Mouse (Mus musculus): ENCODE measurements around the gene Trip6.
A peak's percentile ranks its signal among the peaks of the same experiment; 100 is the strongest.
"Not testable (repeated sequence)": the region's sequence is repeated elsewhere in the genome, so short reads cannot be mapped to it uniquely, and the experiment has no call there.

The Trip6 gene

DNA sequence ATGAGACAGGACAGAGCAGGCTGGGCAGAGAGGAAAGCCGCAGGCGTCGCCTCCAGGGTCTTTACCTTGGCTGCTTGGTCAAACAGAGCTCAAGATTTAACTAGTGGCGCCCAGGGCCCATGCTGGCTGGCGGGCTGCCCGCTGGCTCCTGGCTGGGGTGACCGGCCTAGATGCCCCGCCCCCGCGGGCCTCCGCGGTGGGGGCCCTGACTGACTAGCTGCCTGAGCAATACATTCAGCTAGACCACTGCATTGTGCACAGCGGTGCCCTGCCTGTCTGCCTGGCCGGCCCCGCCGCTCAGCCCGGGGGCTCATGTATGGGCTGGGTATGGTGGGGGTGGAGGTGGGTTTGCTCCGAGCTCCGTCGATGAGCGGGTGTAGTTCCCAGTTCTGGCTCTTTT, 13.0 kb downstream of the Trip6 start:
- no peak for DNase-seq (ENCODE audit: low spot score in 2 of 2)

DNA sequence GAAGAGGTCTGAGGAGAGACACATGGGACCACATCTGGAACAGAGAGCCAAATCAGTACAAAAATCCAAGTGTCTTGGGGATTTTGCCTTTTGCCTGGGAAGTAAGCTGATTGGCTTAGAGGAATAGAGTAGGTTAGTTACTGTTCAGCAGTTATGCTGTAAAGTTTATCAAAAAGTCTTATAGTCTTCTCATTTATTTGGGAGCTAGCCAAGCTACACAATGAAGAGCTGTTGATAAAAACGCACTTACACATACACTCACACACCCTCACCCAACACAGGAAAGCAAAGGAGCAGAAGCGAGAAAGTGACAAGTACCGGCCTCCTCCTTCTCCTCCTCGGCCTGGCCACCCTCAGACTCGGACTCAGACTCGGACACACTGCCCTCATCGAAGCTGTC, 15.0 kb downstream of the Trip6 start:
- no peak for DNase-seq (ENCODE audit: low spot score in 2 of 2)

DNA sequence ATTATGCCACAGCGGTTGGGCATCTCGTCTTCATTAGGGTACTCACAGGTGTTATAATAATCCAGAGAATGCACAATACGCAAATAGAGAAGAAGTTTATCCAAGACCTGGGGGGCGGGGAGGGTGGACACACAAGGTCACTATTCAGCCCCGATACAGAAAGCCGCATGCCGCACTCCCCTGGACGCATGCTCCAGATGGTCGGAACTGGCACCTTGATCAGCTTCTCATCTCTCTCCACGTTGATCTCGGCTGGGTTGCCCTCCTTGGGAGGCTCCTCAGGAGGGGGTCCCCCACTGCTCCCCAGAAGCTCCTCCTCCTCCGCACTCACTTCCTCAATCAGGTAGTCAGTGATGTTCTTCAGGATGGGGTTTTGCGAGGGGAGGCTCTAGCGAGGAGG, 17.1 kb downstream of the Trip6 start:
- no peak for DNase-seq (ENCODE audit: low spot score in 2 of 2)

DNA sequence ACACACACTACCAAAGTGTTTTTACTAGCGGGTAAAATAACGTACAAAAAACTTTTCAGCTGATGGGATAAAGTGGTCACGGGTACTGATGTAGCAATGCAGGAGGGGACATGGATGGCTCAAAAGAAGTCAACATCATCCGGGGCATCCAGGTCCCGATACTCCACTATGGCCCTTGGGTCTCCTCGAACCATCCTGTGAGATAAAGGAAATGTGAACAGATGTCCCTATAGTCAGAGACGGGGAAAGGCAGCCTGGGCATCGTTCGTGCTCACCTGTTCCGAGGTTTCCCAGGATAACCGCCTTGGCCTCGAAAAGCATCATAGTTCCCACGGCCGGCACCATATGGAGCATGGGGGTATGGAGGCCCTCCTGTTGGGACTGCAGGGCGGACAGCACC, 18.5 kb downstream of the Trip6 start:
- DNase-seq (ENCODE audit: low spot score in 2 of 2), result no peak

DNA sequence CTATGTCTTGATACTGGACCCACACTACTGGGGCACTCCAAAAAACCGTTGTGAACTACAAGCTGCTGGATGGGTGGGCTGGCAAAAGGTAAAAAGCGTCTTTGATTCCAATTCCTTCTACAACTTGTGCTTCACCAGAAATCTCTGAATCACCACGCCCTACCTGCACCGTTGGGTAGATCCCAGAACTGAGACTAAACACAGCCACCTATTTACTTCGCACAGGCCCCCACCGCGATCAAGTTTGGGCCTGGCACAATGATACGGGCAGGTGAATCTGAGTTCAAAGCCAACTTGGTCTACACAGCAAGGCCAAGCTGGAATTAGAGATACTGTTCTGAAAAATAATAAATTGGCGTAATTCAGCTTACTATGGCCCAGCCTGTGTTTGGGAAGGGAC, 18.9 kb downstream of the Trip6 start:
- no peak for DNase-seq (ENCODE audit: low spot score in 2 of 2)

DNA sequence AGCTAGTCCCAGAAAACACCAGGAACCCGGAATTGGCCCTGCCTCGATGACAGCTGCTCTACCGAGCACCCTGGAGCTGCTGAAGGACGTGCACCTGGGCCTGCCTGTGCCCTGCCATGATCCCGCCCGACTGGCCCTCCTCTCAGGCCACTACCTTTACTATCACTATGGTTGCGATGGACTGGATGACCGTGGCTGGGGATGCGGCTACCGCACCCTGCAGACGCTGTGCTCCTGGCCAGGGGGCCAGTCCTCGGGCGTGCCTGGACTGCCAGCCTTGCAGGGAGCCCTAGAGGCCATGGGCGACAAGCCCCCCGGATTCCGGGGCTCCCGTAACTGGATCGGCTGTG, 19.5 kb downstream of the Trip6 start:
- no peak for DNase-seq (ENCODE audit: low spot score in 2 of 2)

DNA sequence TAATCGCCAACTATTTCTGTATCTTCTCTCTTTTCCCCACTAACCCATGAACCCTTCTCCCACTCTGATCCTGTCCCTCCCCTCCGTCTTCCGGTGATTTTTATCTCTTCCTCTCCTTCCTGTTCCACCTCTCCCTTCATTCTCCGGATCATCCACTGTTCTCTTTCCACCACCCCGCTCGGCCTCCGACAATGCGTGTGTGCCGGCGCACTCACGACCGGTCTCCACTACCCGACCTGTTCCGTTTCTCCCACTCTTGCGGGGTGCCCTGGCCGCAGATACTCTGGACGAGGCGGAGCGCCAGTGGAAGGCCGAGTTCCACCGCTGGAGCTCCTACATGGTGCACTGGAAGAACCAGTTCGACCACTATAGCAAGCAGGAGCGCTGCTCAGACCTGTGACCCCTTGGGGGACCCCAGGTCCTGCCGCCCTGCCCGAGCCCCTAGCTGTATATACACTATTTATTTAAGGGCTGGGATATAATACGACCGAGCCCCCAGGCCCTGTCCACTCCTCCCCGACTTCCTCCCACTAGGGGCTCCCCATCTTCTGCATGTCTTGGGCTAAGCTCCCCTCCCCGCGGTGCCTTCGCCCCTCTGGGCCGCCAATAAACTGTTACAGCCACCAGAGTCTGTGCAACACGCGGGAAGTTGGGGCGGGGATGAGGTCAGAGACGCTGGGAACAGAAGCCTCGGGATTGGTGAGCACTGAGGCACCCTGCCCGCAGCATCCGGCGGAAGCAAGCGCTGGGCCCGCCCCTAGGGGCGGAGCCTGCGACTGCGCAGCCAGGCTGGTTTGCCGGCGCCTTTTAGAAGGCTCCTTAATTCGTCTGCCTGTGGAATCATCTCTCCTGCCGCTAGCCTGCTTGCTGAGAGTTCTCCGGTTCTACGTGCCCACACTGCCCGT, 20.1 kb downstream of the Trip6 start, which contains the start of gene Ufsp1:
Gene Ufsp1, plus strand, starts transcription at position 791 of the 905 bp plus-strand sequence.
- peak; percentile 88 to 96 for DNase-seq (ENCODE audit: low spot score in 2 of 2)

DNA sequence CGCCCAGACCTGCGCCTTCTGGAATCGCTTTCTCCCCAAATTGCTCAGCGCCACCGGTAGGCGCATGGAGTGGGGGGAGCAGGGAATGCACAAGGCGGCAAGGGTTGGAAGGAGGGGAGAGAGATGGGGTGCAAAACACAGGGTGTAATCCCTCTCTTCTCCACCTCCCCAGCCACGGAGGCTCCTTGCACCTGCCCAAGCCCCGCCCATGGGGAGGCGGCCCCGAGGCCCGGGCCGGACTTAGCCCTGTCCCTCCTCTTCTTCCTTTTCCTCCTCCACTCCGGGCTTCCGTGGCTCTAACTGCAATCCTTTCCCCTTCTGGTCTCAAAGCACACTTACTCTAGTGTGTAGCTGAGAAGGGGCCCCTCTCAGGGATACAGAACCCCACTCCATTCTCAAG, 20.9 kb downstream of the Trip6 start:
- peak; percentile 84 to 88 for DNase-seq (ENCODE audit: low spot score in 2 of 2)

DNA sequence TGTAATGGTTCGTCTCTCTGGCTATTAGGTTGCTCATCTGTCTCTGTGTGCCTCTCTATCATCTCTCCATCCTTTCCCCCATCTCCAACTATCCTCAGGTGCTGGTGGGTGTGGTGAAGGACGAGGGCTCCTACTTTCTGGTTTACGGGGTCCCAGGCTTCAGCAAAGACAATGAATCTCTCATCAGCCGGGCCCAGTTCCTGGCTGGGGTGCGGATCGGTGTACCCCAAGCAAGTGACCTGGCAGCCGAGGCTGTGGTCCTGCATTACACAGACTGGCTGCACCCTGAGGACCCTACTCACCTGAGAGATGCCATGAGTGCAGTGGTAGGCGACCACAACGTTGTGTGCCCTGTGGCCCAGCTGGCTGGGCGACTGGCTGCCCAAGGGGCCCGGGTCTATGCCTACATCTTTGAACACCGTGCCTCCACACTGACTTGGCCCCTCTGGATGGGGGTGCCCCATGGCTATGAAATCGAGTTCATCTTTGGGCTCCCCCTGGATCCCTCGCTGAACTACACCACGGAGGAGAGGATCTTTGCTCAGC, 22.8 kb downstream of the Trip6 start:
- peak in 1 of 2 experiments; percentile 32 for DNase-seq (ENCODE audit: low spot score in 2 of 2)

DNA sequence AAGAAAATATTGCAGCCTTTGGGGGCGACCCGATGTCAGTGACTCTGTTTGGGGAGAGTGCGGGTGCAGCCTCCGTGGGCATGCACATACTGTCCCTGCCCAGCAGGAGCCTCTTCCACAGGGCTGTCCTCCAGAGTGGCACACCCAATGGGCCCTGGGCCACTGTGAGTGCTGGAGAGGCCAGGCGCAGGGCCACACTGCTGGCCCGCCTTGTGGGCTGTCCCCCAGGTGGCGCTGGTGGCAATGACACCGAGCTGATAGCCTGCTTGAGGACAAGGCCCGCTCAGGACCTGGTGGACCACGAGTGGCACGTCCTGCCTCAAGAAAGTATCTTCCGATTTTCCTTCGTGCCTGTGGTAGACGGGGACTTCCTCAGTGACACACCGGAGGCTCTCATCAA, 23.5 kb downstream of the Trip6 start:
- peak; percentile 94 to 95 for DNase-seq (ENCODE audit: low spot score in 2 of 2)

DNA sequence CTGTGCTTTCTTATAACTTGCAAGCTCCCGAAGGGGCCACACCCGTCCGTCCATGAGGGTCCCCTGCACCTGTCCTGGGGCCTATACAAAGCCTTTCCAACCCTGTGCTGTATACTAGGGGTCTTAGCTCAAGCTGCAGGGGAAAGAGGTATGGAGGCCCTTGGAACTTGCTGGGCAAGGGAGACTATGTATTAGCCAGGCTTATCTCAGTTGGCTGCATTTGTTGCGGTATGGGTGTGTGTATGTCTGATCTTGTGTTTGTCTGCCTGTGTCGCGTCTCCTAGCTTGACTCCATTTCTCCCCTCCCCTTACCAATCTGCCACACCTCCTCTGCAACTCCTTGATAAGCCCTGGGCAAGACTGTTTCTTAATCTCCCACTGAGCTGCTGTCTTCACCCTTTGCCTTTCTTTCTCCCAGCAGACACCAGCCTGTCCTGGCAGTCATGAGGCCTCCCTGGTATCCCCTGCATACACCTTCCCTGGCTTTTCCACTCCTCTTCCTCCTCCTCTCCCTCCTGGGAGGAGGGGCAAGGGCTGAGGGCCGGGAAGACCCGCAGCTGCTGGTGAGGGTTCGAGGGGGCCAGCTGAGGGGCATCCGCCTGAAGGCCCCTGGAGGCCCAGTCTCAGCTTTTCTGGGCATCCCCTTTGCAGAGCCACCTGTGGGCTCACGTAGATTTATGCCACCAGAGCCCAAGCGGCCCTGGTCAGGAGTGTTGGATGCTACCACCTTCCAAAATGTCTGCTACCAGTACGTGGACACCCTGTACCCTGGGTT, 24.4 kb downstream of the Trip6 start:
- peak; percentile 81 to 84 for DNase-seq (ENCODE audit: low spot score in 2 of 2)

DNA sequence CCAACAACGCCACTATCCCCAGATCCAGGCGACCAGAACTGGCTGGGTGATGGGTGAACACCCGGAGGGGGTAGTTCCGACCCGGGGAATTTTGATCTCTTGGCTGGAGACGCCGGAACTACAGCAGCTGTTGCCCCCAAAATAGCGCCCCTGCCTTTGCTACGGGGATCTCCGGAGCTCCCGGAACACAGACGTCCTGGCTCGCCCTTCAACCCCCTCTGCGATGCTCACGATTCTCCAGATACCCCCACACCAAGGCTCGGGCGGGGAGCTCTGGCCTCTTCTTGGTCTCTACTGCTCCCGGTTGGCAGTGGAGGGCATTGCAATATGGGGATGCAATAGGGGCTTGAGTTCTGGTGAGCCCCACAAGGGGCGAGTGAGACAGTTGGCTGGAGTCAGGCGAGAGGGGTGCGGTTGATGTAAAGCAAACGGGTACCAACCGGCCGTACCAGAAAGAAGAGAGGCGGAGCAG, 25.2 kb downstream of the Trip6 start:
- DNase-seq (ENCODE audit: low spot score in 2 of 2), result peak in 1 of 2 experiments; percentile 82

DNA sequence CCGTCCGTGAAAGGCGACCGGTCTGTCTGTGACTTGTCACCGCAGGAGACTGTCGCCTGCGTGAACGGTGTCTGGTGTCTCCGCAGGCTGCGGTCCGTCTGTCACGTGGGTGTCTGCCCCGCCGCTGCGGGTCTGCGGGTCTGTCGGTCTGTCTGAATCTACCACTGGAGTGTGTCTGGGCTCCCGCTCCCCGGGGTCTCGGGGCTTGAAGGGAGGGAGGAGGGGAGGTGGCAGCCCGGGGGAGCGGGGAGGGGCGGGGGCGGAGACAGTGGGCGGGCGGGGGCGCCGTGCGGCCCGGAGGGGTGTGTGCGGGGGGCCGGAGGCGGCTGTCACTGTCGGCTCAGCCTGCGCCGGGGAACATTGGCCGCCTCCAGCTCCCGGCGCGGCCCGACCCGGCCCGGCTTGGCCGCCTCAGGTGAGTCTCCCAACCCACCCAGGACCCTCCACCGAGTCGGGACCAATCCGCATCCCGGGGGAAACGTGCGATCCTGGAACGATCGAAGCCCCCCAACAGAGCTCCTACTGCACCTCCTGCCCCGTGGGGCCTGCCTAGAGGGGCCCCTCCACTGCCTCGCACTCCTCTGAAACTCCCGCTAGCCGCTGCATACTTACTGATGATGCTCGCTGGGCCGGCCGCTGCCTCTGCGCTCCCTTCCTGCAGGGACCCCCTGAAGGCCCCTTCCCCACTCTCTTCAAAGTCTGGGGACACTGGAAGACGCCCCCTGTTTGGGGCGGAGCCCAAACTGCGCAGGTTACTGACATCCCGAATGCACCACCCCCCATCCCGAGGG, 26.1 kb downstream of the Trip6 start:
- peak; percentile 67 to 77 for DNase-seq (ENCODE audit: low spot score in 2 of 2)

DNA sequence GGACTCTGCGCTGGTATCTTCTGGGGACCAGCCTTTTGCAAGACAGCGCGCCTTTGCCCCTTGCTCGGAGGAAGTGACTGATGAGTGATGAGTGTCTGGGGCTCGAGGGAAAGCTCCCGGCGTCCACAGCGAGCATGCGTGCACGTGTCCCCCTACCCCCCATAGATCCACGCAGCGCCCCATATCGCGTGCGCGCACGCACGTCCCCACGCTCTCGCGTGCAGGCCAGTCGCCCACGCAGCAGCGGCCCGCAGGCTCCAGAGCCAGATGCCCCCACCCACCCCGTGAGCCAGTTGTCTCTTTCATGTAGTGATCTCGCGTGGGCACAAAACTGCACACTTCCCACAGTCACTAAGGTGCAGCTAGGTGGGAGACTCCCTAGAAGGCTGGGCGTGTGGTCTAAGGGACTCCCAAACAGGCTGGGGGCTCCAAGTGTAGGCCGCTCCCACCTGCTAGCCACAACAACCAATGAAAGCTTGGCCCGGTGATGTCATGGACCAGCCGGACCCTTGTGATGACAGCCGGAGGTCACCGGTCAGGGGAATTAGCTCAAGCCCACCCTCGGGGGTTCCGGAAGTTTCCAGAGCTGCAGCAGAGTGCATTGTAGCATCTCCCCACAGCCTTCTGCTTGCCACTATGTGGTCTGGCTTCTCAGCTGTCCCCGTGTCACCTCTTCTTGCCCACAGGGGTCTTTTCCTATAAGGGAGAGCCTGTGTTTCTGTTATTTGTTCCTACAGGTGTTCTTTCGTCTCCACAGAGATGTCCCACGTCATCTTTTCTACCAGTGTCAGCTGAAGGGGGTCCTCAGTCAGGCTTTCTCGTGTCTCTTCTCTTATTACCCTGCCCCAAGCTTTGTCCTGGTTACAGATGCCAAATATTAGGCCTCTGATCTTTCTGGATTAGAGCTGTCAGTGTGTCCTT, 26.9 kb downstream of the Trip6 start, which contains the start of gene Ache:
Gene Ache, plus strand, starts transcription at position 488 of the 921 bp plus-strand sequence.
- peak; percentile 60 to 64 for DNase-seq (ENCODE audit: low spot score in 2 of 2)

DNA sequence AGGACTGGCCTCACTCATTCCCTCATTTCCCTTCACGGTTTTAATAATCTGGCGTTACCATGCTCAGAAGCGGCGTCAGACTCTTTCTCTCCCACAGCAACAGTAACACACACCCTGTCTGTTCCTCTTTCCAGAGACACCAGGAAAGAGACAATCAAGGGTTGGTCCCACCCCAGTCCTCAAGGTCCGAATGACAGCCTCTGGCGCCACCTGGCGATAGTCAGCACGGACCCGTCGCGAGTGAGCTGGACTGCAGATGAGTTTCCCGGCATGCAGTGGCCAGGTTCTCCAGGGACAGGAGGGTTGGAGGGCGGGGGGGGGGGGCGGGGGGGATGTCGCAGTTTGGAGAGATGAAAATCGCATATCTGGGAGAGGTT, 27.6 kb downstream of the Trip6 start:
- DNase-seq (ENCODE audit: low spot score in 2 of 2), result peak; percentile 93 to 95

DNA sequence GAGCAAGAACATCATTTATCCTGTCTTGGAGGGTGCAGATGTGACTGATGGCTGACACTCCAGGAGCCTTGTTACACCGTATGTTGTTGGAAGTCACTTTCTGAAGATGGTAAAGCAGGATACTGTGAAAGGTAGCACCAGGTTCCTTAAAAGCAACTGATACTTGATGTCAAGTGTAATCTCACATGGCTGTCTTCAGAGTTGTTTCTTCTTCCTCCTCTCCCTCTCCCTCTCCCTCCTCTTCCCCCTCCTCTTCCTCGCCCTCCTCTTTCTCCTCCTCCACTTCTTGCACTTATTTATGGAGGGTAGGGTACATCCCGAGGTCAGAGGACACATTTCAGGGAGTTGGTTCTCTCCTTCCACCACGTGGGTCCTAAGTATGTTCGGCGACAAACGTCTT, 28.2 kb downstream of the Trip6 start:
- peak in 1 of 2 experiments; percentile 6 for DNase-seq (ENCODE audit: low spot score in 2 of 2)

DNA sequence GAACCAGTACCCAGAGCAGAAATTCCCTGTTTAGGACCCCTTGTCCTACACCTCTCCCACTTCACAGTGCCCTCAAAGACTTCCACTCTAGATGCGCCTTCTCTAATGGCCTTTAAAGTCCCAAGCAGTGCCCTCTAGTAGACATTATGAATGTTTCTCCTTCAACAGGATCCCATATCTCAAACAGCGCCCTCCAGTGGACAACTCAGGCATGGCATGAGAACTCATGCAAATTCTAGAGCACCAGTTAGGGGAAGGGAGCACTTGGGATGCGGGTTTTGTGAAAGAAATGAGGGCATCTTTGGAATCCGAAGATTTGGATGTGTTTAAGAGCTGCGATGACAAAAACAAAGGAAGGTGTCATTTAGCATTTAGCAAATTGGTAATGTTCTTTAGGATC, 29.2 kb downstream of the Trip6 start:
- peak; percentile 68 to 87 for DNase-seq (ENCODE audit: low spot score in 2 of 2)

DNA sequence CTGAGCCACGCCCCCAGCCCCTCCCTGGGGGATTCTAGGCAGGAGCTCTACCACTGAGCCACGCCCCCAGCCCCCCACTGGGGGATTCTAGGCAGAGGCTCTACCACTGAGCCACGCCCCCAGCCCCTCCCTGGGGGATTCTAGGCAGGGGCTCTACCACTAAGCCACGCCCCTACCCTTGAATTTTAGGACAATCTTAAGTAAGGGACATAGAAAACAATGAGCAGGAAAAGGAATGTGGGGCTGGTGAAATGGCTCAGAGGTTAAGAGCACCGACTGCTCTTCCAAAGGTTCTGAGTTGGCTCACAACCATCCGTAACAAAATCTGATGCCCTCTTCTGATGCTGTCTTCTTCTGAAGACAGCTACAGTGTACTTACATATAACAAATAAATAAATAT, 29.8 kb downstream of the Trip6 start:
- DNase-seq (ENCODE audit: low spot score in 2 of 2), result not testable (repeated sequence)

DNA sequence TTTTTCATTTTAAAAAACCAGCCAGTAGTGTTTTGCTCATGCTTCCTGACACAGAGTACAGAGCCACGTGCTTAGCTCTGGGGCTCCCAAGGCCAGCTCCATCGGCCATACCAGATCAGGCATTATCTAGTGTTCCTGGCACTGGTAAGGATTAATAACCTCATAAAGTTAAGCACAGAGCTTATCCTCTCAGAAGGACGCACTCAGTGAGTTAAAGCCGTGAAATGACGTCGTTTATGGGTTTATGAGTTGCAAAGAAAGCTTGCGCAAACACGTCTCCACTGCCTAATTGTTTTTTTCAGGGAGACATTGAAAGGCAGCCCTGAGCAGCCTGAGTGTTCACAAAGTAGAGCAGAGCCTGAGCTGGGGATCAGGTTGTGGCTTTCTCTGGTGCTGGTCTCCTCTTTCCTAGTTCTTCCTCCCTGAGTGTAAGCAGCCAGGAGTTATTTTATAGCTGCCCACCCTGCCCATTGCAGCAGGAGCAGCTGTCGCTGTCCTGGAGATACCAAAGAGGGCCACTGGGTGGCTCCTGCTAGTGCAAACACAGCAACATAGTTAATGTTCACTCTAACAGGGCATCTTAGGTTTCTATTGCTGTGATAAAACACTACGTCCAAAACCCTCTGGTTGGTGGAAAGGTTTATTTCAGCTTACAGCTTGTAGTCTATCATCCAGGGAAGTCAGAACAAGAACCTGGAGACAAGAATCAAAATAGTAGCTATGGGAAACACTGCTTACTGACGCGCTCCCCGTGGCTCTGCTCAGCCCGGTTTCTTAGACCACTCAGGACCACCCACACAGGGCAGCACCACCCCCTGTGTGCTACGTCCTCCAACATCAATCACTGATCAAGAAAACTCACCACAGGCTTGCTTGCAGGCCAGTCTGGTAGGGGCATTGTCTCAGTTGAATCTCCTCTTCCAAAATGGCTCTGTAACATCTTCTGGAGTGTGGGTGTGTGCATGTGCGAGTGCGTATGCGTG, 36.6 kb downstream of the Trip6 start:
- peak; percentile 11 to 54 for DNase-seq (ENCODE audit: low spot score in 2 of 2)
